Mouse (Mus musculus): Measurements from ENCODE around the gene Ndufc1.

GRCm38 (mm10) chr3:51391095-51391494 lies 17.7 kb downstream of the Ndufc1 start:
- TF ChIP-seq CTCF (IDR thresholded peaks at IDR 0.05; ENCODE audit: borderline replicate concordance, insufficient read depth, low read length) (no peak), POLR2A (IDR thresholded peaks at IDR 0.05; ENCODE audit: low read depth, low read length) (no peak)
